Comparison of ENCODE assay signal across 22 mouse cellular contexts in the genomic region with DNA sequence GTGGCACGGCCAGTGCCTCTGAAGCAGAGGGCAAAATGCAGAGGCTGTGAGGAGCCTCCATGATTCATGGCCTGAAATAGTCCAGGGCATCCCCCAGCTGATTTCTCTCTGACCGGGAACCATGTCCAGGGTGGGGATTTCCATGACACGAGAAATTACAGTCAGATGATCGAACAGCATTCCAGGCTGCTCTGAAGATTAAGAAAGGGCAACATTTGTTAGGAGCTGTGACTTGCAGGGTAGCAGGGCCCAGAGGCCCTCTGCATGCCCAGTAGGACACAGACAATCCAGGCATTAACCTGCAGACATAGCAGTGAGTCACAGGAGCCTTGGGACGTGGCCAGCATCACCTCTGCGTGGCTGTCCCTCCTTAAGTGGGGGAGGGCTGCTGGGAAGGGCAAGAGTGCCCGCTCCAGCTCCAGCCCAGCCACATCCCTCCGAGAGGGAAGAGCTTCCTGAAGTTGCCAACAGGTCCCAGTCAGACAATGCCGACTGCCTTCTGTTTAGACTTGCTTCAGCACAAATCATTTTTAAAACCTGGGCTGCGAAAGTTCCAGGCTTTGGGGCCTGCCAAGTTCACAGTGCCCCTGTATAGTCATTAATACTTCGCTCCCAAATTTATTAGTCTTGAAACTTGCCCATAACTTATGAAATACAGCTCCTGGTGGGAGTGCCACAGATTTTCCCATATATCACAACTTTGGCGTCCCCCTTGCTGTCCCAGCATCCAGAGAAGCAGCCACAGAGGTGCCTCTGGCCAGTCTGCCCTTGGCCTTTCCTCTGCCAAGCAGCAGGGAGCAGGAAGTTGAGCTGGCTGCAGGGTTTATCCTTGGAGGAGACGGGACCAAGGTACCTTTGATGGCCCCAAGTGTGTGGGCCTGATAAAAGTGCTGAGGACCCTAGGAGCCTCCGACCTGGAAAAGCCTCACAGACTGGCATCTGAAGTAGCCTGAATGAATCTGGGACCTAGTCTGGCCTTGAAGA.
A peak's percentile ranks its signal among the peaks of the same experiment; 100 is the strongest.
DNase-seq lines count a peak whose midpoint lies in the region; ATAC-seq lines count a peak whose summit lies in the region.
"Had no signal": no experiment of that assay in that cellular context is flagged by ENCODE, and none has a peak within 500 bp of the region (broad histone marks: within the 10 kb centered on the region; RNA-seq: fewer than 3 reads in every experiment).

No protein-coding gene starts in this region.

- H3K36me3 ChIP-seq in limb, embryonic 12.5 days, result no peaks in the 10 kb centered on the region
- H3K36me3 ChIP-seq: embryonic facial prominence, embryonic 15.5 days; forebrain, embryonic 10.5 days; heart, embryonic 13.5 days; liver, embryonic 13.5 days; neural tube, embryonic 13.5 days had no signal

- peak; percentile 87 for DNase-seq in heart, adult 11 months
- DNase-seq in heart, postnatal 4 days, result no peak
- peak; percentile 47 for DNase-seq in Muller cell, postnatal 12 days (ENCODE audit: inconsistent ontology term)
- DNase-seq in adrenal gland, postnatal 25 days, result peak; percentile 33
- no peak for DNase-seq in heart, postnatal 36 days
- DNase-seq in heart, adult 8-10 months (ENCODE audit: low spot score), result no peak
- DNase-seq: forebrain, postnatal 0 days; kidney, adult 9 months; kidney, postnatal 36 days; layer of hippocampus, adult 9-11 months; left cerebral cortex, postnatal 4 days; liver, embryonic 13.5 days; lung, embryonic 14.5 days; lung, postnatal 4 days; right cerebral cortex, adult 18-20 months had no signal

- no peak overlapping the region for H3K4me2 ChIP-seq in limb, embryonic 12.5 days
- H3K4me2 ChIP-seq: embryonic facial prominence, embryonic 15.5 days; heart, embryonic 13.5 days; liver, embryonic 13.5 days; lung, embryonic 14.5 days; neural tube, embryonic 13.5 days had no signal

- no peak overlapping the region for H3K9ac ChIP-seq in limb, embryonic 12.5 days (replicated peaks)
- H3K9ac ChIP-seq: embryonic facial prominence, embryonic 15.5 days; forebrain, postnatal 0 days; heart, embryonic 13.5 days; liver, embryonic 13.5 days; lung, embryonic 14.5 days had no signal

- intact Hi-C loops in heart, postnatal 36 days (cut with DNase I), result no loop called here

- H3K4me3 ChIP-seq in limb, embryonic 12.5 days (replicated peaks), result no peak overlapping the region
- H3K4me3 ChIP-seq: embryonic facial prominence, embryonic 15.5 days; forebrain, embryonic 10.5 days; heart, embryonic 13.5 days; left cerebral cortex, adult 2 months; liver, embryonic 13.5 days; neural tube, embryonic 13.5 days had no signal

- peaks cover 20% of the 10 kb centered on the region for H3K4me1 ChIP-seq in limb, embryonic 12.5 days (replicated peaks)

- peak overlapping the region; percentile 53; the same call in 1 of the 2 replicates for H3K27ac ChIP-seq in limb, embryonic 12.5 days
- H3K27ac ChIP-seq: embryonic facial prominence, embryonic 15.5 days; heart, embryonic 13.5 days; left cerebral cortex, adult 2 months; liver, embryonic 13.5 days; neural tube, embryonic 13.5 days had no signal

- peaks cover 3% of the 10 kb centered on the region; the same call in 1 of the 2 replicates for H3K27me3 ChIP-seq in limb, embryonic 12.5 days
- H3K27me3 ChIP-seq: embryonic facial prominence, embryonic 15.5 days had no signal

- no peak for ATAC-seq in limb, embryonic 12.5 days (ENCODE audit: insufficient number of reproducible peaks, insufficient read depth, low FRiP score, low TSS enrichment, low read depth)
- ATAC-seq: CD4-positive, CD25-positive, alpha-beta regulatory T cell, adult 4 months; forebrain, postnatal 0 days had no signal

- no peaks in the 10 kb centered on the region for H3K9me3 ChIP-seq in limb, embryonic 12.5 days
- H3K9me3 ChIP-seq: embryonic facial prominence, embryonic 15.5 days; forebrain, embryonic 10.5 days; heart, embryonic 13.5 days; liver, embryonic 13.5 days; neural tube, embryonic 13.5 days had no signal

- 59% methylated on average over 14 of the region's 14 CpGs for WGBS in limb, embryonic 12.5 days

Comparison
In these comparisons a context has a peak if more than half of its experiments do, and no peak if none do; other contexts are left out.
1. DNase-seq: peak in heart, adult 11 months (single experiment), Muller cell, postnatal 12 days (single experiment) and adrenal gland, postnatal 25 days (single experiment); none in heart, postnatal 4 days (single experiment), heart, postnatal 36 days (0 of 2) and heart, adult 8-10 months (single experiment).